Mouse (Mus musculus) layer of hippocampus, adult 8-10 months (tissue): ENCODE data around the gene 4921536K21Rik. TPM values are rescaled to one million over a fixed set of nuclear protein-coding genes. Genes with fewer than 3 reads are reported as not detected.

ENCODE experiments used
- DNase-seq, 2 experiments: peaks; one replicate each; pipeline ENCODE4 v3.0.0; 2022; ENCODE audit warnings: low spot score in 2 of 2
- total RNA-seq, 4 experiments: library from RNA; stranded (reverse); gene quantifications; 2 replicates each; pipeline ENCODE4 v1.2.4; 2022

4921536K21Rik gene
- 1 to 10 TPM in 2 of 4 experiments, under 1 TPM in 2; 0.52 to 1.0 (median 0.83) TPM for total RNA-seq

DNA sequence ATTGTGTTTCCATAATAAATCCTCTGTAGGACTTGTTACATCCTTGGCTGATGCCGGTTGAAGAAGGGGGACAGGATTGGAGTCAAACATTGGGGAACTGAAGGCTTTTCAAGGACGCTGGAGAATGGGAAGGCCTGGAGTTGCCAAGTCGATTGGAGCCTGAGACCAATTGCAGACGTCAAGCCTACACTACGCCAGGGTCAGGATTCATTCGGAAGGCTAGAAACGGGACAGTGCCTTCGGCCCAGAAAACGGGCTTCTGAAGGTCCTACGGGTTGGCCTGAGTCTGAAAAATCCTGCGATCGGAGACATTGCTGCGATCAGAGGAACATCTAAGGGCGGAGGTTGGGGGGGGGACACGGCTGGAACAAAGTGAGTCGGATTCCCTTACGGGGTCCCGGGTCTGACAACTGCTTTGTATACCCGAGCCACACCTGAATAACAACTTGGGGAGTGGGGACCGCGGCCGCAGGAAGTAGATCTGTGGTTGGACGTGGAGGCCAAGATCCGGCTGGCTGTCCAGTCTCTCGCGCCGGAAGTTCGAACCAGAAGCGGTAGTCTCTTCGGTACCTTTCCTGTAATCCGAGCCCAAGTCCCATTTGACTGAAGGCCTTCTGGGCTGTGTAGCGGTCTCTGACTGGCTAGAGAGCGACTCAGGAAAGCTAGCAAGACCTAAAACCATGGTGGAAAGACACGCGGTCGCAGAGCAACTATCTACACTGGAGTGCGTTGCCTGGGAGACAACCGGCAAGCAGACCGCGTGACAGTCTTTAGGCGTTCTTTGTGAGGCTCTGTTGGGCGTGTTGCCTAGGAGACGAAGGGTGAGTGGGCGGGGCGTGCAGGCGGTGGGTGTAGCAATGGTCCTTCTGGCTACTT is at the start of gene 4921536K21Rik, which contains the start of gene Dusp18:
TSS of gene 4921536K21Rik (minus strand) at position 693 of the 876 bp plus-strand sequence.
TSS of gene Dusp18 (plus strand) at position 835 of the 876 bp plus-strand sequence.
- peak; percentile 96 to 97 for DNase-seq

GRCm38 (mm10) chr11:3941371-3941770 is 46.5 kb upstream of the 4921536K21Rik start:
- DNase-seq = no peak

- DNase-seq = no peak
These were observed 42.5 kb upstream of the 4921536K21Rik start for GRCm38 (mm10) chr11:3937321-3937874.

DNA sequence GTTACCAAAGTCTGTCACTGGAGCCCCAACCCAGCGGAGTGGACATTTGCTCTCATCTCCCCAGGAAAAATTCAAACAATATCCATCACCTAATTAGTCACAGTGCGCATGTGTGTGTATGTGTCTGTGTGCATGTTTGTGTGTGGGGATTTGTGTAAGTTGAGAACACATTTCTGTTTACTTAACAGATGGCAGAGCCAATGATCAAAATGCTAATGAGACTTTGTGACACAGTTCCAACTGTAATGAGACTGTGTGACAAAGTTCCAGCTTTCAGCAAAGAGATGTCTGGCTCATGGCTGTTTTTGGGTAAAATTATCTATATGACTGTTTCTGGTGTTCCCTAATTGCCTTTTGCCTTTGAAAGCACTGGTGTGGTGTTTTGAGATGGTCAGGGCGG is 41.4 kb upstream of the 4921536K21Rik start:
- no peak for DNase-seq

DNA sequence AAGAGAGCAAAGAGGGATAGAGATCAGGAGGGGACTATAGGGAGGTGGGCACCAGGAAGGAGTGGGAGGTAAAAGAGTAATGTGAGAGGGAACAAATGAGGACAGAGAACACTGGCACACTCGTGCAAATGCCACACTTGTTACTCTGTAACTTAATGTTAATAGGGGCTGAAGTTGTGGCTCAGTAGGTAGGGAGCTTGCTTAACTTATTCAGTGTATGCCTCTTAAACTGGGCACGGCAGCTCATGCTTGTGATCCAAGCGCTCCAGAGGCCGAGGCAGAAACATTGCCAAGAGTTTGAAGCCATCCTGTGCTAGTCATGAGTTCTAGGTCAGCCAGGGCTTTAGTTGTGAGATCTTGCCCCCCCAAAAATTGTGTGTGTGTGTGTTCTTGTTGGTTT is 40.2 kb upstream of the 4921536K21Rik start:
- no peak for DNase-seq

DNA sequence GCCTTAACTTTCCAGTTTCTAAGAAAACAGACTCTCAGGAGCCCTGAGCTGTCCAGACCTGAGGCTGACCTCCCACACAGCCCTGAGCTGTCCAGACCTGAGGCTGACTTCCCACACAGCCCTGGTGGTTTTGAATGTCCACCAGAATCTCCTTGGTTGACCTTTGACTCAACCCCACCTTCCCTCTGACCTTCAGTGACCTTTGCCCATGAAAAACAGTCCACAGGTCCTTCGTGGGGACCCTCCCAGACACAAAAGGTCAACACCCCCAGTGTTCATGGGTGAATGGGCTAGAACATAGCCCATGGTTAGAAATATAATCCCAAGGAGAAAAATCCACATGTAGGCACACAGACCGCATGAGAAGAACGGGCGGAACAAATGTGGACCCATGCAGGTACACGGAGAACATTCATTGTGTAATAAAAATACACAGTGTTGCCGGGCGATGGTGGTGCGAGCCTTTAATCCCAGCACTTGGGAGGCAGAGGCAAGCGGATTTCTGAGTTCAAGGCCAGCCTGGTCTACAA is 38.9 kb upstream of the 4921536K21Rik start:
- no peak for DNase-seq

- DNase-seq = peak in 1 of 2 experiments; percentile 63
These were observed 36.8 kb upstream of the 4921536K21Rik start, which contains the start of gene Tcn2 for GRCm38 (mm10) chr11:3931511-3932211. Gene Tcn2 (minus strand): TSS chr11:3932159.

GRCm38 (mm10) chr11:3930931-3931330 is 36.0 kb upstream of the 4921536K21Rik start:
- no peak for DNase-seq

DNA sequence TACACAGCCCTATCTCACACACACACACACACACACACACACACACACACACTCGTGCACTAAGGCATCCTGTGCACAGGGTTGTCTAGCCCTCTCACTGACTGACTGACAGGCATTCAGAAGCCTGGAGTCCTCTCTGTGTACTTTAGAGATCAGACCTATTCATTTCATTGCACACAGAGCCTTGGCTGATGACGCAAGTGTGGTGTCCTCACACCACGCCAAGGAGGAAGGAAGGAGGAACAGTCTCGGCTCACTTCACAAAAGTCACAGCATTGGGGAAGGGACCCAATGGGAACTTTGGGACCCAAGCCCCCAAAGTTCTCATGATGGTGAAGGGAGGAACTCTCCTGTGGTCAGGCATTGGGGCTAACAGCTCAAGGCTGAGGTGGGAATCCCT is 35.1 kb upstream of the 4921536K21Rik start:
- peak in 1 of 2 experiments; percentile 1 for DNase-seq

GRCm38 (mm10) chr11:3925916-3926315 is 31.0 kb upstream of the 4921536K21Rik start:
- DNase-seq = no peak

- DNase-seq = no peak
These were observed 27.8 kb upstream of the 4921536K21Rik start for GRCm38 (mm10) chr11:3922731-3923130.

GRCm38 (mm10) chr11:3922115-3922514 is 27.2 kb upstream of the 4921536K21Rik start:
- DNase-seq = no peak

DNA sequence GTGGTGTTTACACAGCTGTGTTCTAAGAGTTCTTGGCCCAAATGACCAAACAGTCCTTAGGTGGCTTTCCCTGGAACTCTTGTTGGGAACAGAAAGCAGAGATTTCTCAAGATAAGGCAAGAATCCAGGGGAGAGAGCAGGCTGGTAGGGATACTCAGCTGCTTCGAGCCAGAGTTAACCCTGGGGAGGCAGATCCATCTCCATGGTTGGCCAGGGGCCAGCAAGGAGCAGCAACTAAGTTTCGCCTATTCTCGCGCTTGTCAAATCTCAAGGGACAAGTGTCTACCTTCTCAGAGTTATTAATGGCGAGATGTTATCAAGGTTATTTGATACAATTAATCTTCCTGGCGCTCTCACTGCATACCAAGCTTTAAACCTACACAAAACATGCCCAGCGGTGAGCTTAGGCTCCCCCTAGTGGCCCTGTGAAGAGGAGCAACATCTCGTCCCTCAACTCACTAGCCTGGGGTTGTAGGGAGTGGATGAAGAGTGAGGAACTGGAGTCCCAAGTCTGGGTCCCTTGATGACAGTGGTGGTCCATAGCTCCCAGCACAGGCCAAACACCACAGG is 26.5 kb upstream of the 4921536K21Rik start:
- DNase-seq = peak in 1 of 2 experiments; percentile 57

DNA sequence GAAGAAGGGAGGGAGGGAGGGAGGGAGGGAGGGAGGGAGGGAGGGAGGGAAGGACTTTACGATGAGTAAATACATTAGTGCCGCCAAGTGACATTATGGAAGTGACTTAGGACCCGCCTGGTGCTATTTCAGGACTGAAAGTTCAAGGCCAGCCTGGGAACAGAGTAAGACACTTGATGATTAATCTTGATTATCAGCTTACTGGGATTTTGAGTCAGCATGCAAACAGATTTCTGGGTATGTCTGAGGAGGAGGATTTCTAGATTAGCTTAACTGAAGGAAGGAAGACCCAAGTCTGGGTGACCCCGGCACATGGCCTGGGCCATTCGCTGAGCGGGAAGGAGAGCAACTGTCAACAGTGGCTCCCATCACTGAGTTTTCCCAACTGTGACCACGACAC is 25.6 kb upstream of the 4921536K21Rik start:
- DNase-seq = no peak

DNA sequence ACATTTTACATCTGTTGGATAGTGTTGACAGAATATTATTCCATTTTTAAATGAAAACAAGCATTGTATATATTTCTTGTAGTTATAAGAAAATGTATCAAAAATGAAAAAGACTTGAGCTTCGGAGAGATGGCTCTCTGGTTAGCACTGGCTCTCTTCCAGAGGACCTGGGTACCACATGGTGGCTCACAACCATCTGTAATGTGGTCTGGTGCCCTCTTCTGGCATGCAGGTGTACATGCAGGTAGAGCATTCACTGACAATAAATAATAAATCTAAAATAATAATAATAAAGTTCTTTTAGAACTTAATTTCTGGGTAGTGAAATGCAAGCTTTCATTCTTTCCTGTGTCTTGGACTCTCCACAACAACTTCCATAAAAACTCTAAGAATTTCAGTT is 23.8 kb upstream of the 4921536K21Rik start:
- no peak for DNase-seq

DNA sequence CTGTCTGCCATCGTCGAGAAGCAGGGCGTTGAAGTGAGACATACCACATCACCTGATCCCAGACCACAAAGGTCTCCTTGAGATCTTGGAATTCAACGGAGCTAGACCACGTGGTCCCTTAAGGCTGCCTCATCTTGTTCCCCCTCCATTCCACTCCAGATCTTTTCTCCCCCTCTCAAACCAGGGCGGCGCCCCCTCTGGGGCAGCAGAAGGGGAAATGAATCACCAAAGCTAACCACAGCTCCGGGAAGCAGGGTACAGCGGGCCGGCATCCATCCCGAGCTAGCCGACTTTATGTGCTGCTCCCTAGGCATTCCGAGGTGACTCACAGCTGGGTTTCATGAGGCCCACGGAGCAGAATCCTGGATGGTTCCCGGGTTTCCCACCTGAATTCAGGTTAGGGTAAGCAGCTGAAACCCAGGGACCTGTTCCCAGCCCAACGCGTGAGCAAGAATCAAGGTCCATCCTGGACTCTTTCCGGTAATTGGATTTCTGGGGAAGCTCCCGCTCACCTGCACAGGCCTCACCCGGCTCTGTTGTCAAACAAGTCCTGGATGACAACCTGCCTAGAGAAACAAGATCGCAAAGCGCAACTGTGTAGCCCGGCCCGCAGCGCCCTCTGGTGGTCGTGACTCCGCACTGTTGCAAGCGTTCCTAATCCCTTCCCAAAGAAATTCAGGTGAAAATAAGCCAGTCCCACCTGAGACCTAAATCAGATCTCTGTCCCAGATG is 19.4 kb upstream of the 4921536K21Rik start, which contains the start of gene Slc35e4:
TSS of gene Slc35e4 (minus strand) at position 556 of the 732 bp plus-strand sequence.
- peak; percentile 58 to 81 for DNase-seq

DNA sequence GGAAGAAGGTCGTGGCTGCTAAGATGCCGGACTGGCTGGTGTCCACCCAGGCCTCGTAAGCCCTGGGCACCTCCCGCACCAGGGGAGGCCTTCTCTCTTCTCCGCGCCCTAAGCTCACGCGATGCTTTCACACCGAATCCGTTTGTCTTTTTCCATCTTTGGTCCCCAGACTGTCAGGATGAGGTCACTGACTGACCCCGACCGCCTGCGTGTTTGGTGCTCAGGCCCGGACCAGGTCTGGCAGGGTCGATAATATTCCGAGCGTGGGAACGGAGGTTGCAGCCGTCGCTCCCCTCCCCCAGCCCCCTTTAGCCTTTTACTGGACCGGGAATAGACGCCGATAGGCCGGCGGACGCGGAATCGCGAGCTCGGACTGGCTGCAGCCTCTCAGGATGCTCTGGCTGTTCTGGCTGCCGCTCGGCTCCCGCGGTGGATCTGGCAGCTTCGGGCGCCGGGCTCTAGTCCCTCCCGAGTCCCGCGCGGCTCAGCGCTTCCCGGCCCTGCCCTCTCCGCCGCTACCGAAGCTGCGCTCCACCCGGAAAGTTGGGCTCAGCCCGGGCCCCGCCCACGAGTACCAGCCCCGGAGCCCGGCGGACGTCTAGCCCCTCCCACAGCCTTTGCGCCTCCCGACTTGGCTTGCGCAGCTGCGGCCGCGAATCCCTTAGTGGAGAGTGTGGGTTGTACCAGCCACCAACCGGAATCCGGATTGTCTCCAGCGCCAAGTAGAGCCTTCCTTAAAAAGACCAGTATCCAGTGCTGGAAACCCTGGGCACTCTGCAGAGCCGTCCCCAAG is 18.6 kb upstream of the 4921536K21Rik start:
- DNase-seq = peak; percentile 93

DNA sequence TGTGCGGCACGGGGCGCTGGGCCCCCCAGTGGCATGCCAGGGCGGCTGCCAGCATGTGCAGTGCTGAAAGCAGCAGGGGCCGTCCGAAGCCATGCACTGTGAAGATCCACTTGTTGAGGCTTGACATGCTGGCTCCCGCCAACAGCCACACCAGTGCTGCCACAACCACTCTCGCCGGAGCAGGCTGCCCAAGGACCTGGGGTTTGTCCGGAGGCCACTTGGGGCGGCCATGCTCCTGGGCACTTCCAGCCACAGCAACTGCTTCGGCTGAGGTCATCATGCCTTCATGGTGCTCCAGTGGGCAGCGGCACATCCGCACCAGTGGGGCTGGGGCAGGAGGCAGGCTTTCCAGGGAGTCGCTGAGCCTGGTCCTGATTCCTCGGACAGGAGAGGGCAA is 18.0 kb upstream of the 4921536K21Rik start:
- peak in 1 of 2 experiments; percentile 29 for DNase-seq

DNA sequence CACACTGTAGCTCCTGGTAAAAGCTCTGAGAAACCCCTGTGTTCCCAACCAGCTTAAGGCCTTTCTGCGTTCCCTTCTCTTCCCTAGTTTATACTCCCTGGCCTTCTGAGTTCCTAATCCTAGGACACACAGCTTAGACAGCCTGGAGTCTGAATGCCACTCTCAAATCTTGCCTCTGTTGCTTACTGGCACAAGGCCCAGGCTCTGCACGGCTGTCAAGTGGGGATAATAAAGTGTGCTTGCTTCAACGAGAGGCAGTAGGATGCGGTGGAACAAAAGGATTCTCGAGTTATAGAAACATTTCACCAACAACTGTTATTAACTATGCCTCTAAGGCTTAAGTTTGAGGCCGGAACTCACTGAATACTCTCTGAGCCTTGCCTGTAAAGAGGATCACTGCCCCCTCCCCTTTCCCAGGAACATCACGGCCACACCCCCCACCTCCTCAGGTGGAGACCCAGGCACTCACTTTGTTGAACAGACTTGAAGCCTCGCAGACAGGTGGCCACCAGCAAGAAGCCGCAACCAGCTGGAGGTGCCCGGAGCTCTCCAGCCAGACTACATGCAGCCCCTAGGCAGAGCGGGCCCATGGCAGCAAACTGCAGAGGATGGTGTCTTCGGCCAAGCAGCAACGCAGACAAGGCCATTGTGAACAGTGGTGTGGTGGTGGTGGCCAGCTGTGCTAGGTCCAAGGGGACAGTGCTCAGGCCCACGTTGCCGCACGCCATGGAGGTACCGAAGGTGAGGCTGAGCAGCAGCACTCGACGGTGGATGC is 17.4 kb upstream of the 4921536K21Rik start:
- DNase-seq = peak; percentile 51 to 52
